Mouse (Mus musculus): Measurements from ENCODE around the gene Lep. TPM values are rescaled to one million over a fixed set of nuclear protein-coding genes. Genes with fewer than 3 reads are reported as not detected.

Gene Lep
- polyA plus RNA-seq (2015; fragmentation: Nextera tagmentation; extraction: Ambion mirVana): not detected in 2 replicates

DNA sequence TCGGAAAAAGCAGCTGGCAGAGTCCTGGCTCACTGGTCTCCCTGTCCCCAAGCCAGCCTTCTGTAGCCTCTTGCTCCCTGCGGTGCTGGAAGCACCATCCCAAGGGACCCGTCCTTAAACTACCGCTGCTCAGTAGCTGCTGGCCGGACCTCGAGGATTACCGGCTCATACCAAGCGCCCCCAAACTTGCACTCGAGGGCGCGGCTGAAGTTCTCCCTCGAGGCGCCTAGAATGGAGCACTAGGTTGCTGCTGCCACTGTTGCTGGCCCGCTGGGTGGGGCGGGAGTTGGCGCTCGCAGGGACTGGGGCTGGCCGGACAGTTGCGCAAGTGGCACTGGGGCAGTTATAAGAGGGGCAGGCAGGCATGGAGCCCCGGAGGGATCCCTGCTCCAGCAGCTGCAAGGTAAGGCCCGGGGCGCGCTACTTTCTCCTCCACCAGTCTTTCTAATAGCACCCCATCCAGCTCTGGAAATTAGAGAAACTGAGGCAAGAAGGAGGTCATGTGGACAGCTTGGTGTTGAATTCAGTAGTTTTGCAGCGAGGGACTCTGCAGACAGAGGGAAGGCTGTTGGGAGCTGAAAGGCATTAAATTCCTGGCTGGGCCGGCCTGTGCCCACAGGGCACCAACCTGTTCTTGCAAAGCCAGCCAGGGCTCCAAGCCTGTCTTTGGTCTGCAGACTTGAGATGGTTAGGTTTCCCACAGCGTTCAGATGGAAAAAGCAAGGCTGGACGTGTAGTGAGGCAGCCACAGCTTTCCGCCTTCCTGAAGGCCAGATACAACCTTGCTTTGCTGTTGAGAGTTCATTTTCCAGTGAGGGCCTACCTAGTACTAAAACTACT, at the start of gene Lep:
Gene Lep (plus strand): TSS at position 375 of the 840 bp plus-strand sequence.
- Histone ChIP-seq H3K27me3 (ENCODE audit: control insufficient read depth, insufficient read depth, low read length) (0 out of 2 replicates have a peak, but pooled peaks cover 3% of the 10 kb centered on the region), H3K27ac (ENCODE audit: low read length) (no peak within 1 kb of the TSS), H3K9ac (ENCODE audit: low read length) (no peak within 1 kb of the TSS), H3K36me3 (ENCODE audit: control insufficient read depth, insufficient read depth) (no peaks in the 10 kb centered on the region), H3K4me2 (ENCODE audit: low read depth, low read length) (no peak within 1 kb of the TSS), H3K4me3 (ENCODE audit: low read length) (no peak within 1 kb of the TSS), H3K4me1 (ENCODE audit: control insufficient read depth, insufficient read depth, low read length) (no peaks in the 10 kb centered on the region), H3K9me3 (replicated peaks; ENCODE audit: control insufficient read depth, low read length) (no peaks in the 10 kb centered on the region)
- 64% methylated on average over 28 of the region's 28 CpGs for WGBS
- ATAC-seq (replicated peaks; ENCODE audit: extremely low read depth, insufficient read depth, low FRiP score): no peak

DNA sequence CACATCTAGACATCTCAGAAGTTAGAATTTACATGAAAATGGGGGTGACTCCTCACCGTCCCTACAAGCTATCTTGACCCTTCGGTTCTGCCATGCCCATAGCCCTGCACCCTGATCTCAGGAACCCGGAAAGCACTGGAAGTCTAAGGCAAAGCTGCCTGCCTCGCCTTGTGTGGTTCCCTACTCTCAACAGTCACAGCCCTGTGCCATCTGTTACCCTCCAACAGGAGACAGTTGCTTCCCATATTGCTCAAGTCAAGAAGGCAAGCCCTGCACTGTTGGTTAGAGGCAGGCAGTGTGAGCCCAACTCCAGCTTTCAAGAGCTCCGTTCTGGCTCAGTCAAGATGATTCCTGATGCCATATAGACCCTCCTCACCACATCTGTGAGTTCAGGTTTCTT, 48.4 kb upstream of the Lep start:
- Histone ChIP-seq H3K4me3 (ENCODE audit: low read length) (no peak overlapping the region), H3K27ac (ENCODE audit: low read length) (no peak overlapping the region), H3K4me2 (ENCODE audit: low read depth, low read length) (no peak overlapping the region), H3K9me3 (replicated peaks; ENCODE audit: control insufficient read depth, low read length) (no peaks in the 10 kb centered on the region), H3K27me3 (ENCODE audit: control insufficient read depth, insufficient read depth, low read length) (no peaks in the 10 kb centered on the region), H3K9ac (ENCODE audit: low read length) (no peak overlapping the region), H3K4me1 (ENCODE audit: control insufficient read depth, insufficient read depth, low read length) (no peaks in the 10 kb centered on the region), H3K36me3 (ENCODE audit: control insufficient read depth, insufficient read depth) (no peaks in the 10 kb centered on the region)
- ATAC-seq (replicated peaks; ENCODE audit: extremely low read depth, insufficient read depth, low FRiP score): no peak
- 73% methylated on average over 5 of the region's 5 CpGs for WGBS

DNA sequence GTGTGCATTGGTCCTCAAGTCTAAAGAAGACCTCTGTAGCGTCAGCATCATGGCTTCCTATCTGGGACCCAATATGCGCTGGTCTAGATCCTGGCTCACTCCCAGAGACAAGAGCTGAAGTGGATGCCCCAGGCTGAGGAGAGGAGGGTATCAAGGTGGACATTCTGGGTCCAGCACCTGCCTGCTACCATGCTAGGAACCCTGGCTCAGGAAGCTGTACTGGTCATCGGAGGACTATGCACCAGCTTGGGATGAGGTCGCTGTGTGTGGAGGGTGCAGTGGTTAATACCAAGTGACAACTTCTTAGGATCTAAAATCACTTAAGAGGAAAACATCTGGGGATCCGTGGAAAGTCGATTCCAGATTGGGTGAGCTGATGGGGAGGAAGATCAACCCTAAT, 46.8 kb upstream of the Lep start:
- Histone ChIP-seq H3K9me3 (replicated peaks; ENCODE audit: control insufficient read depth, low read length) (no peaks in the 10 kb centered on the region), H3K4me1 (ENCODE audit: control insufficient read depth, insufficient read depth, low read length) (peaks cover 5% of the 10 kb centered on the region; the same call in 1 of the 2 replicates), H3K36me3 (ENCODE audit: control insufficient read depth, insufficient read depth) (no peaks in the 10 kb centered on the region), H3K4me3 (ENCODE audit: low read length) (no peak overlapping the region), H3K27ac (ENCODE audit: low read length) (no peak overlapping the region), H3K27me3 (ENCODE audit: control insufficient read depth, insufficient read depth, low read length) (peaks cover 5% of the 10 kb centered on the region), H3K9ac (ENCODE audit: low read length) (no peak overlapping the region), H3K4me2 (ENCODE audit: low read depth, low read length) (no peak overlapping the region)
- no peak for ATAC-seq (replicated peaks; ENCODE audit: extremely low read depth, insufficient read depth, low FRiP score)
- 87% methylated on average over 6 of the region's 6 CpGs for WGBS

DNA sequence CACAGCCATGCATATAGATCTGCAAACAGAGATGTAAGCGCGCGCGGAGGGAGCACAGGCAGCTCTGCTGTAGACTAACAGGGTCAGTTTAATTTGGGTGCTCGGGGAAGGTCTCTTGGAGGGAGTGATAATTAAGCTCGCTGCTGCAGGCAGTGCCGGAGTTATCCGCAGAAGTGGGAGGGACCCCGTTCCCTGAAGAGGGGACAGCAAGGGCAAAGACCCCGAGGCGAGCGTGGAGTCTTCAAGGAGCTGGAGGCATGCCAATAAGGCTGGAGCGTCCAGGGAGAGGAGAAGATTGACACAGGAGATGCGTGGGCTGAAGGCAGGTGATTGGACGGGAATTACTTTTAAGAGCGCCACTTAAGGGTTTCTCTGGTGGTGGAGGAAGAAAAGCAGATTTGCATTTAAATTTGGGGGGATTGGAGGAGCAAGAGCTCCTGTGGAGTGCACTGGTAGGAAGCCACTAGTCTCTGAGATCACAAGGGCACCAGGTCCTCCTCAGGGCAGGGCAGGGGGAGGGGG, 43.1 kb upstream of the Lep start:
- Histone ChIP-seq H3K9me3 (replicated peaks; ENCODE audit: control insufficient read depth, low read length) (no peaks in the 10 kb centered on the region), H3K4me3 (ENCODE audit: low read length) (peak overlapping the region; percentile 8; the same call in 1 of the 2 replicates), H3K27me3 (ENCODE audit: control insufficient read depth, insufficient read depth, low read length) (peaks cover 17% of the 10 kb centered on the region), H3K4me2 (ENCODE audit: low read depth, low read length) (peak overlapping the region; percentile 44), H3K36me3 (ENCODE audit: control insufficient read depth, insufficient read depth) (no peaks in the 10 kb centered on the region), H3K9ac (ENCODE audit: low read length) (no peak overlapping the region), H3K4me1 (ENCODE audit: control insufficient read depth, insufficient read depth, low read length) (peaks cover 5% of the 10 kb centered on the region; the same call in 1 of the 2 replicates), H3K27ac (ENCODE audit: low read length) (no peak overlapping the region)
- 2% methylated on average over 16 of the region's 16 CpGs for WGBS
- ATAC-seq (replicated peaks; ENCODE audit: extremely low read depth, insufficient read depth, low FRiP score): no peak

DNA sequence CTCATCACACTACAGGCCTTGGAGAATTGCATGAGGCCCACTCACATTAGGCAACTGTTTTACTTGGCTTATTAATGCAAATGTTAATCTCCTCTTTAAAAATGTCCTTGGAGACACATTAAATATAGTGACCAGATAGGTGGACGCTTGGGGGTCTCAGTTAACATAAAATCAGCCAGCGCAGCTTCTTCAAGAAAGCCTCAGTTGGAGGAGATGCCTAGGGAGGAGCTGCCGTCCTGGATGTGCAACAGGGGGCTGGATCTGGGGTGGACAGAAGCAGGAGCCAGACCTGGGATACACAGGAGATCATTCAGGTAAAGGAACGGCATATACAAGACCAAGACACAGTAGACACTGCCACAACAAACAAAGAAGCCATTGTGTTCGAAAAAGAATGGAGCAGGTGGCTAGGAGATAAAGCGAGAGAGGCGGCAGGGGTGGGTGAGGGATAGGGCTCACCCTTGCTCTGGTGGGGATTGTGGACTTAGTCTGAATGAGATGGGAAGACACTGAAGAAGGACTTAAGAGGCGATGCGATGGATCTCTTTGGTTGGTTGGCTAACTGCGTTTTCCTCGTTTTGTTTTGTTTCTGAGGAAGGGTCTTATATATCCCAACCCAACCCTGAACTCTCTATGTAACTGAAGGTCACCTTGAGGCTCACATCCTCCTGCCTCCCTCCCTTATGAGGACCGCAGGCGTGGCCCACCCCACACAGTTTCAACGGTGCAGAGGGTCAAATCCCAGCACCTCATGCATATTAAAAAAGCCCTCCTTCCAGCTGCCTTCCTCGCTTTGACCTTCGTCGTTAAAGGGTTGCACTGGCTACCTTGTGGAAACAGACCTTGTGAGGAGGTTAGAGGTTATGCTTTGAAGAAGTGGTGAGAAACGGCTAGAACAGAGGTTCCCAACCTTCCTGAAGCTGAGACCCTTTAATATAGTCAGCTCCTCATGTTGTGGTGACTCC, 40.0 kb upstream of the Lep start:
- H3K9me3 ChIP-seq (replicated peaks; ENCODE audit: control insufficient read depth, low read length): no peaks in the 10 kb centered on the region
- no peak overlapping the region for H3K4me3 ChIP-seq (ENCODE audit: low read length)
- ATAC-seq (replicated peaks; ENCODE audit: extremely low read depth, insufficient read depth, low FRiP score): no peak
- no peak overlapping the region for H3K4me2 ChIP-seq (ENCODE audit: low read depth, low read length)
- peaks cover 5% of the 10 kb centered on the region; the same call in 1 of the 2 replicates for H3K4me1 ChIP-seq (ENCODE audit: control insufficient read depth, insufficient read depth, low read length)
- no peak overlapping the region for H3K27ac ChIP-seq (ENCODE audit: low read length)
- 70% methylated on average over 18 of the region's 18 CpGs for WGBS
- H3K27me3 ChIP-seq (ENCODE audit: control insufficient read depth, insufficient read depth, low read length): peaks cover 27% of the 10 kb centered on the region
- H3K36me3 ChIP-seq (ENCODE audit: control insufficient read depth, insufficient read depth): no peaks in the 10 kb centered on the region
- no peak overlapping the region for H3K9ac ChIP-seq (ENCODE audit: low read length)

DNA sequence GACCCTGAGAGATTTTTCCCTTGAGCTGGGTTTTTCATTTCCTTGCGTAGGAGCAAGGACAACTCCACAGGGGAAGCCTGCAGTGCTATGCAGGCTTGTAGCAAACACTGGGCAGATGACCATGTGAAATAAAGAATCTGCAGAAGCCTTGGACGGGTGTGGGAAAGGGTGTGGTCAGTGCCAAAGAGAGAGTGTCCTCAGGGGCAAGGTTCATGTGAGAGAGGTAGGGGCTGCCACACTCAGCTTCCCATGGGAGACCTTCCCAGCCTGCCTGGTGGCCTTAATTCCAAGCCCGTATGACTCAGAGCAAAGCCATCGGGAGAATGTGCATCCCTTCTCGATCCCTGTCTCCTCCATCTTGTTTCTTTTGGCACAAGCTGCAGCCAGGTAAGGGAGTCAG, 39.1 kb upstream of the Lep start:
- Histone ChIP-seq H3K9ac (ENCODE audit: low read length) (no peak overlapping the region), H3K27me3 (ENCODE audit: control insufficient read depth, insufficient read depth, low read length) (peaks cover 35% of the 10 kb centered on the region), H3K4me3 (ENCODE audit: low read length) (no peak overlapping the region), H3K4me1 (ENCODE audit: control insufficient read depth, insufficient read depth, low read length) (peaks cover 5% of the 10 kb centered on the region; the same call in 1 of the 2 replicates), H3K27ac (ENCODE audit: low read length) (no peak overlapping the region), H3K4me2 (ENCODE audit: low read depth, low read length) (no peak overlapping the region), H3K36me3 (ENCODE audit: control insufficient read depth, insufficient read depth) (no peaks in the 10 kb centered on the region), H3K9me3 (replicated peaks; ENCODE audit: control insufficient read depth, low read length) (no peaks in the 10 kb centered on the region)
- ATAC-seq (replicated peaks; ENCODE audit: extremely low read depth, insufficient read depth, low FRiP score): no peak
- 59% methylated on average over 5 of the region's 5 CpGs for WGBS

DNA sequence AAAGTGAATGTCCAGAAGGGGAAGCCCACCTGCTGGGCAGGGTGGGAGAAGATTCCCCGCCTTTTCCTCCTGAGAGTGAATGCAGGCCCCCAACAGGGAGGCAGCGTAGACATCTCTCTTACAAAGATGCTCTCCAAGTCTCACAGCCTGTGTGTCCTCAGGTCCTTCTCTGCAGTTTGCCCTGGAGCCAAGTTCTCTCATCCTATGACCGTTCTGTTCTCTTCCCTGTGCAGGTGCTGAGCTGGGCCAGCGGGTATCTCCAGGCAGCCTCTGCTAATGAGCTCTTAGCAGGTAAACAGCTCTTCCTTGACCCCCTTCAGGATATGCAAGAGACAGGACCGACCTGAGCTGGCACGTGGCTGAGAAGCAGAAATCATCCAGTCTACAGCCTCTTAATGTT, 38.5 kb upstream of the Lep start:
- Histone ChIP-seq H3K27me3 (ENCODE audit: control insufficient read depth, insufficient read depth, low read length) (peaks cover 41% of the 10 kb centered on the region), H3K9ac (ENCODE audit: low read length) (no peak overlapping the region)
- 33% methylated on average over 6 of the region's 6 CpGs for WGBS

DNA sequence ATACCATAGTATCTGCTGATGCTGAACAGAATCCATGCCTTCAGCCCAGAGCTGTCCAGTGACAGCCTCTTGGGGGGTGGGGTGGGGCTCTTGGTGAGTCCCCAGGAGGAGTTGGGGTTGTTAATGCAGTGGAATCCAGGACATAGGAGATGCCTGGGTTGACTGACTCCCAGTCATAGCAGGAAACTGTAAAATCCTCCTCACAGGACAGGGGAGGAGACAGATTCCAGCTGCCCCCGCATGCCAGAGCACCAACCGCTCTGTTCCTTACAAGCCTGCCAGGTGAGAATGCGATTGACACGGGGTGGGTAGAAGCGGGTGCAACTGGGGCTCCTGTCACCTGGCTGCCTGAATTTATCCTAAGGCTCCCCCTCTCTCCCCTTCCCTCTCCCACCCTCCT, 37.9 kb upstream of the Lep start:
- Histone ChIP-seq H3K36me3 (ENCODE audit: control insufficient read depth, insufficient read depth) (no peaks in the 10 kb centered on the region), H3K4me1 (ENCODE audit: control insufficient read depth, insufficient read depth, low read length) (0 out of 2 replicates have a peak, but pooled peaks cover under 1% of the 10 kb centered on the region), H3K27me3 (ENCODE audit: control insufficient read depth, insufficient read depth, low read length) (peaks cover 45% of the 10 kb centered on the region), H3K4me2 (ENCODE audit: low read depth, low read length) (no peak overlapping the region), H3K27ac (ENCODE audit: low read length) (no peak overlapping the region), H3K4me3 (ENCODE audit: low read length) (no peak overlapping the region), H3K9me3 (replicated peaks; ENCODE audit: control insufficient read depth, low read length) (no peaks in the 10 kb centered on the region), H3K9ac (ENCODE audit: low read length) (no peak overlapping the region)
- no peak for ATAC-seq (replicated peaks; ENCODE audit: extremely low read depth, insufficient read depth, low FRiP score)
- 37% methylated on average over 5 of the region's 5 CpGs for WGBS

More for the DNA sequence above, 38.5 kb upstream of the Lep start:
- Histone ChIP-seq H3K36me3 (ENCODE audit: control insufficient read depth, insufficient read depth) (no peaks in the 10 kb centered on the region), H3K4me2 (ENCODE audit: low read depth, low read length) (no peak overlapping the region), H3K9me3 (replicated peaks; ENCODE audit: control insufficient read depth, low read length) (no peaks in the 10 kb centered on the region), H3K27ac (ENCODE audit: low read length) (no peak overlapping the region), H3K4me3 (ENCODE audit: low read length) (no peak overlapping the region), H3K4me1 (ENCODE audit: control insufficient read depth, insufficient read depth, low read length) (peaks cover 5% of the 10 kb centered on the region; the same call in 1 of the 2 replicates)
- no peak for ATAC-seq (replicated peaks; ENCODE audit: extremely low read depth, insufficient read depth, low FRiP score)

All from heart, embryonic 16.5 days (tissue).